Mouse (Mus musculus) embryo, embryonic 10 days (tissue): ENCODE results near the gene Hpd.
"Not testable (repeated sequence)": the region's sequence is repeated elsewhere in the genome, so short reads cannot be mapped to it uniquely, and the experiment has no call there.

Source experiments
- DNase-seq: peaks from one replicate; pipeline ENCODE4 v3.0.0-alpha.2; 2015; ENCODE audit warnings: low spot score

The Hpd gene

DNA sequence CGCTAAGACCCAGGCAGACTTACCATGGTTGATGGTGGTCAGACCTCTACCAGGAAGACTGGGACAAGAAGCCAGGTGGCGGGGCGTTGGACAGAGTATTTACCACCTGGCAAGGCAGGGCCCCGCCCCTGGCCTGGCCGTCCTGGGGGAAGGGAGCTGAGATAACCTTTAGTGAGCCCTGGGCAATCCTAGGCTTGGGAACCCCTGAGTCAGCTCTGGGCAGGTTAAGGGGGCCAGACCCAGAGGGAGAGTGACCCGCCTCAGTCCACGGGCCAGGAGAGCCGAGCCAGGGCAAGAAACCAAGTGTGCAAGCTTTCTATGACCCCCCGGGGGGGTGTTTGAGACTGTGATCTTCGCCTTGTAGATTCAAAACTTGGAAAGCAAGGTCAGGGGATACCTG lies at the start of gene Hpd:
TSS of gene Hpd (minus strand) at position 77 of the 400 bp plus-strand sequence.
- no peak for DNase-seq

DNA sequence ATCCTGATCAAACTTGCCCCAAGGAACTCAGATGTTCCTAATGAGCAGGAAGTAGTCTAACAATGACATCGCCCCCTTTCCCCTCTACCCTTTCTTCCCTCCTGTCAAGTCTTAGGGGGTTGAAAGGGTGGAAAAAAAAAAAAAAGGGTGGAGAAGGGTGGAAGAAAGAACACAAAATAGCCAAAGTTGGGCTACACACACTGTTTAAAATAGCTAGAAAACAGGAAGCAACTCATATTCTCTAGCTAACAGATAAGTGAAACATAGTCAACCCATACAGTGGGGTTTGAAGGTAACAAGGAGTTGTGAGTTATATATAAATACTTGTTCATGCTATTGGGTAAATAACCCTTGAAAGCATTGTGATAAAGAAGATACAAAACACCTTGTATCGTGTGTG lies 49.7 kb upstream of the Hpd start:
- no peak for DNase-seq

DNA sequence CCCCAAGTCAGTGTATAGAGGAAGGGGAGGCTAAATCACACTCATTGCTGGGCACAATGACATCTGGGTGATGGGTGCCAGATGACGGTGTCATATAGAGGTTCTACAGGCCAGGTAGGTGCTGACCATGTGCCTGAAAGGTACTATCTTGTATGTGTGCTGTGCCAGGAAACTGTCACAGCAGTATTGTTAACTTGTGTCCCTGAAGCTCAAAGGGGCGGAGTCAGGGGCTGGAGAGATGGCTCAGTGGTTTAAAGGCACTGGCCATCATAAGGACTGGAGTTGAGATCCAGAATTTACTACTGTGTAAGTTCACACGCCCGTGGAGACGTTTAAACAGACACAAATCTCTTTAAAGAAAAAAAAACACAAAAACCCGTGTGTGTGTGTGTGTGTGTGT lies 46.8 kb upstream of the Hpd start:
- peak; percentile 19 for DNase-seq

DNA sequence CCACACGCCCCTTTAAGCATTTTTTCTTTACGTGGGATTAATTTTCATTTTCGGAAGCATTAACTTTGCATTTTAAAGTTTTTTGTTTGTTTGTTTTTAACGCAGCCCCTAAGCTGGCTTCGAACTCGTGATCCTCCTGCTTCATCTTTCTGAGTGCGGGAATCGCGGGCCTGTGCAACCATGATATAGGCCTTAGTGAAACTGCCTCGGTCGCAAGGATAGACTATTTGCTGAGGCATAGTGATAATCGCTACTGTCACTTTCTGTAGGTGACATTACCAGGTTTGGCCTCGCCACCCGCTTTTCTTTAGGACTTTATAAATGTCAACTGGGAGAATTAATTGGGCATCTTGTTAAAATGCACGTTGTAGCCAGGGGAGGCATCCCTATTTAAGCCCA lies 46.0 kb upstream of the Hpd start:
- peak; percentile 23 for DNase-seq

DNA sequence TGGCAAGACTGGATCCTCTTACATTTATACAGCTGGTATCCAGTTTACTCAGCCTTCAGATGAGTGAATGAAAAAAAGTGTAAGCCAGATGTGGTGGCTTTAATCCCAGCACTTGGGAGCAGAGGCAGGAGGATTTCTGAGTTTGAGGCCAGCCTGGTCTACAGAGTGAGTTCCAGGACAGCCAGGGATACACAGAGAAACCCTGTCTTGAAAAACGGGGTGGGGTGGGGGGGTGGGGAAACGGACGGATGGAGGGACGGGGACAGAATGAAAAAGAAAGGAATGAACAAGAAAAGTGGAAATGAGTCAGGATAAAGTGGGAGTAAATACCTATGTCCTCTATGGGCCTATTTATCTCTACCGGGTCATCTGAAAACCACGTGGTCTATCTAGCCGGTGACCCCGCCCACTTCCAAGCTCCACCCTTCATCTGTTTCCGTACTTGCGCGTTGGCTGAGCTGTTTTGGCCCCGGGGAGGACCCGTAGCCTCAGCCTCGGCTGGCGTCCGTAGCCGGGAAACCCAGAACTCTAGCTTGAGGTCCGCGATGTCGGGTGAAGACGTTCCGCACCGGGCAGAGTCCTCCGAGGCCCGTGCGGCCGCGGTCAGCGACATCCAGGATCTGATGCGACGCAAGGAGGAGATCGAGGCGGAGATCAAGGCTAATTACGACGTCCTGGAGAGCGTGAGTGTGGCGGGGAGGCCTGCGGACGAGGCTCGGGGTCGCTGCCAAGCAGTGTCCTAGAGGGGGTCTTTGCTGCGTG lies 45.4 kb upstream of the Hpd start:
- peak; percentile 96 for DNase-seq

DNA sequence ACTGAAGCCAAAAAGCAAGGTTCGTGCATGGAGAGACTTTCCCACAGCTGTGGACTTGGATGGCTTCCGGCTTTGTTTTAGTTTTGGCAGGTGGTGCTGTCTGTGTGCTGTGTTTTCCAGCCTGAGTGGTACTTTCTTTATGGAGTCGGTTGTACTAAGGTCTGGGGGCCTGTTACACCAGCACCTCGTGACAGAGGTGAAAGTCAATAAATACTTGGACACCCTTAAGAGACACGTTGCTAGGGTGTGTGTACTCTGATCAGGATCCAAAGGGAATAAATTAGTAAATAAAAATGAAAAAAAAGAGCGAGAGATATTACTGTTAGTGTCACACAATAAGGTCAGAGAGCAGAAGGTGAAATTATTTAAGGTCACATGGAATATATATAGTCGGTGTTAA lies 44.3 kb upstream of the Hpd start:
- DNase-seq = no peak

DNA sequence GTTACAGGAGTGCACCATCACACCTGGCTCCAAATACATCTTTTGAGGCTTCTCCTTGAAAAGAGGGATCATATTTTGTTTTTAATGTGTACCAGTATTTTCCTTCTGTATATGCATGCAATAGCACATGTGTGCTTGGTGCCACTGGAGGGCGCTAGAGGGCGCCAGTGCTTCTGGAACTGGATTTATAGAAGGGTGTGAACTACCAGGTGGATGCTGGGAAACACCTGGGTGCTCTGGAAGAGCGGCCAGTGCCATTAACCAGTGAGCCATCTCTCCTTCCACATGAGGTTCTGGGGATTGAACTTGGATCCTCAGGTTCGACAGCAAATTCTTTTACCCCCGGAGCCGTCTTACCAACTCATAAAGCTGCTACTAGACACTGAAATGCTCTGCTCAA lies 41.3 kb upstream of the Hpd start:
- not testable (repeated sequence) for DNase-seq

DNA sequence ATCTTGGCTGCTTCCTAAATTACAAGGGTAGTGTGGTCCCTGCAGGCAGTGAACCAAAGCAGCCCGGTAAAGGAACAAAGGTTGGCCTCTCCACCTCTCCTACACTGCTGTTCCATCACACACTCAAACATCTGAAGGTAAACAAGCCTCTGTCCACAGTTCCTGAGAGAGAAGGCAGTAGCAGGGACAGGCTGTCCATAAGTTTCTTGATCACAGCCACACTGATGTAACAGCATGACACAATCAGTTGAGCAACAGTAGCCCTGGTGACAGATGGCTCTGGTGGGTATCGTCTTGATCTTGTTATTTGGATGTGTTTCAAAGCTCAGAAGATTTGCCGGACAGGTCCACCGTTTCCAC lies 40.5 kb upstream of the Hpd start:
- DNase-seq = no peak

DNA sequence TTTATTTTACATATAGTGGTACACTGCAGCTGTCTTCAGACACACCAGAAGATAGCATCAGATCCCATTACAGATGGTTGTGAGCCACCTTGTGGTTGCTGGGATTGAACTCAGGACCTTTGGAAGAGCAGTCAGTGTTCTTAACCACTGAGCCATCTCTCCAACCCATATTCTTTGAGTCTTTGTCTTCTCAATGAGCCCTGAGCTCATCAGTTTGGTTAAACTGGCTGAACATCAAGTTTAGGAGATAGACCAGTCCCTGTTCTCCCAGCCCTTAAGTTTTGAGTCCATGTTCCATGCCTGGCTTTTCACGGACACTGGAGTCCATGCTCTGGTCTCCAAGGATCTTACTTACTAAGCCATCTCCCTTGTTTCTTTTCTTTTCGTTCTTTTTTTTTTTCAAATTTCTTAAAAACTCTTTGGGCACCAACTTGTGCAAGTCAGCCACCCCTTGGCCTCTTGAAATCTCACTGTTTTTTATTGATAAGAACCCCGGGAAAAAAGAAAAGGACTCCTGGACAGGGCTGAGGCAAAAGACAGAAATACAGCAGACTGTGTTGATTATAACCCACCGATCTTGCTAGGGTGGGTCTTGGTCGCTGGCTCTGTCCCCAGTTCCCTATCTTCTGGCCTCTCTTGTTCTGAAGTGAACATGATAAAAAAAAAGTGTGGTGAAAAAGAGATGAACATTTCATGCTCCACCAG lies 40.0 kb upstream of the Hpd start:
- DNase-seq = not testable (repeated sequence)

DNA sequence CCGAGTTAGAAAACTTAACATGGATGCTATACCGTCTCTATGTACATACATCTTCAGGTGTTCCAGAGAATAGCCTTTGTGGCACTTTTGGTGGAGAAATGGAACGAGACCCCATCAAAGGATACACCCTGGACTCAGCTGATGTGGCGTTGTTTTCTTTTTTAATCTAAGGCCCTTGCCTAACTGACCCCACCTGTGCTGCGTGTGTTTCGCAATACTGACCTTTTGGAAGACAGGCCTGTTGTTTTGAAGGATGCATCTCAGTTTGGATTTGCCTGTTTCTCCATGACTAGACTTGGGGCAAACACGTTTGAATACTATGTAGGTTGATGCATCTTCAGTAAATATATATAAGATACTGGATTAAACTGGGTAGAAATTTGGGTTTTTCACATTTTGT lies 21.1 kb upstream of the Hpd start:
- not testable (repeated sequence) for DNase-seq

DNA sequence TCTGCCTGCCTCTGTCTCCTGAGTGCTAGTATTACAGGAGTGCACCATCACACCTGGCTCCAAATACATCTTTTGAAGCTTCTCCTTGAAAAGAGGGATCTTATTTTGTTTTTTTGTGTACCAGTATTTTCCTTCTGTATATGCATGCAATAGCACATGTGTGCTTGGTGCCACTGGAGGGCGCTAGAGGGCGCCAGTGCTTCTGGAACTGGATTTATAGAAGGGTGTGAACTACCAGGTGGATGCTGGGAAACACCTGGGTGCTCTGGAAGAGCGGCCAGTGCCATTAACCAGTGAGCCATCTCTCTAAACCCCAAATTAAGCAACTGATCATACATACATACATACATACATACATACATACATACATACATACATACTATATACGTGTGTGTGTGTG lies 20.2 kb upstream of the Hpd start:
- DNase-seq = not testable (repeated sequence)

DNA sequence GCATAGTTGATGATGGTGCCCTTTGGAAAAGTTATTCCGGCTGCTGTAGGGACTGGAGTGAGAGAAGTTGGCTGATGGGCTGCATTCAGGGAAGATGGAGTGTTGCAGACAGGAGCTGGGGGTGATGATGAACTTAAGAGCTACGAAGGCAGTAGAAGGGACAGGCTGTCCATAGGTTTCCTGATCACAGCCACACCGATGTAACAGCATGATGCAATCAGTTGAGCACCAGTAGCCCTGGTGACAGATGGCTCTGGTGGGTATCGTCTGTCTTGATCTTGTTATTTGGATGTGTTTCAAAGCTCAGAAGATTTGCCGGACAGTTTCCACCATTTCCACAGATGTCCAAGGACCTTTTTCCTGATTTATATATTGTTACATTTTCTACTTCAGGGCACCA lies 19.5 kb upstream of the Hpd start:
- no peak for DNase-seq

DNA sequence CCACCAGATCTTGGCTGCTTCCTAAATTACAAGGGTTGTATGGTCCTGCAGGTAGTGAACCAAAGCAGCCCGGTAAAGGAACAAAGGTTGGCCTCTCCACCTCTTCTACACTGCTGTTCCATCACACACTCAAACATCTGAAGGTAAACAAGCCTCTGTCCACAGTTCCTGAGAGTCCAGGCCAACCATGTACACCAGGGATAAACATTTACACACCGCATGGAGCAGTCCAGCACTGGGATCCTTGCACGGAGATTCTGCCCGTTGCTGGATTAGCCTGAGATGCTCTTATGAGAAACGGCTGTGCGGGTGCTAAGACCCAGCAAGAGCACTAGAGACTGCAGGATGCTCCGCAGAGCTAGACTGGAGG lies 19.0 kb upstream of the Hpd start:
- DNase-seq = no peak

DNA sequence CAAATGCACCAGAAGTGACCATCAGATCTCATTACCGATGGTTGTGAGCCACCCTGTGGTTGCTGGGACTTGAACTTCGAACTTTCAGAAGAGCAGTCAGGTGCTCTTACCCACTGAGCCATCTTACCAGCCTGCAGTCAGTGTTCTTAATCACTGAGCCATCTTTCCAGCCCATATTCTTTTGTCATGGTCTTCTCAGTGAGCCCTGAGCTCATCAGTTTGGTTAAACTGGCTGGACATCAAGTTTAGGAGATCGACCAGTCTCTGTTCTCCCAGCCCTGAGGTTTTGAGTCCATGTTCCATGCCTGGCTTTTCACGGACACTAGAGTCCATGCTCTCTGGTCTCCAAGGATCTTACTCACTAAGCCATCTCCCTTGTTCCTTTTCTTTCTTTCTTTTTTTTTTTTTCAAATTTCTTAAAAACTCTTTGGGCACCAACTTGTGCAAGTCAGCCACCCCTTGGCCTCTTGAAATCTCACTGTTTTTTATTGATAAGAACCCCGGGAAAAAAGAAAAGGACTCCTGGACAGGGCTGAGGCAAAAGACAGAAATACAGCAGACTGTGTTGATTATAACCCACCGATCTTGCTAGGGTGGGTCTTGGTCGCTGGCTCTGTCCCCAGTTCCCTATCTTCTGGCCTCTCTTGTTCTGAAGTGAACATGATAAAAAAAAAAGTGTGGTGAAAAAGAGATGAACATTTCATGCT lies 18.4 kb upstream of the Hpd start:
- DNase-seq = not testable (repeated sequence)

DNA sequence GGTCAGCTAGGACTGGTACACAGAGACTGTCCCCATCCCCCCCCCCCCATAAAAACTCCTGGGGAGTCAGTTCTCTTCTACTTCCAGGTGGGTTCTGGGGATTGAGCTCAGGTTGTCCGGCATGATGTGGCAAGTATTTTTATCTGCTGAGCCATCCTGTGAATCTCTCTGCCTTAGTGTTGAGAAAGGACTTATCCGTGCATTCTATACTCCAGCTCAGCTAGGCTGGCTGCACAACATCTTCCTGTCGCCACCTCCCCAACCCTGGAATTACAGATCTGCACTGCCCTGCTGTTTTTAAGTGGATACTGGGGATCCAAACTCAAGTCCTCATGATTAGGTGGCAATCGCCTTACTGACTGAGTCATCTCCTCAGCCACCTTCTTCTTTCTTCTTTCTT lies 16.0 kb upstream of the Hpd start:
- no peak for DNase-seq

DNA sequence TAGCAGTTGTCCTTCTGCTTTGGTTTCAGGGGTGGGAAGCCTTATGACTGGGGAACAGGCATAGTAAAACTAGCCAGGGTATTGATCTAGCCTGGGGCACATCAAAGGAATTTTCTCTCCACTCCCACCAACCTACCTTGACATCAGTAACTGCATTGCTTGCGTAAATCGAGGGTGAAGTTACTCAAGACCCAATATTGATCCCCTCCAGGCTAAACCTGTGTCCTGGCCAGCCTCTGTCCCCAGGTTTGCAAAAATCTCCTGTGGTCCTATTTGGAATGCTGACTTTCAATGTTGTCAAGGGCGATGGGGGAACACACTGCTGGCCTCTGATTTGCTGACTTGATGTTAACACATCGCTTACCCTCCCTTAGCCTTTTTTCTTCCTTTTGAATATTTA lies 14.2 kb upstream of the Hpd start:
- DNase-seq = no peak

DNA sequence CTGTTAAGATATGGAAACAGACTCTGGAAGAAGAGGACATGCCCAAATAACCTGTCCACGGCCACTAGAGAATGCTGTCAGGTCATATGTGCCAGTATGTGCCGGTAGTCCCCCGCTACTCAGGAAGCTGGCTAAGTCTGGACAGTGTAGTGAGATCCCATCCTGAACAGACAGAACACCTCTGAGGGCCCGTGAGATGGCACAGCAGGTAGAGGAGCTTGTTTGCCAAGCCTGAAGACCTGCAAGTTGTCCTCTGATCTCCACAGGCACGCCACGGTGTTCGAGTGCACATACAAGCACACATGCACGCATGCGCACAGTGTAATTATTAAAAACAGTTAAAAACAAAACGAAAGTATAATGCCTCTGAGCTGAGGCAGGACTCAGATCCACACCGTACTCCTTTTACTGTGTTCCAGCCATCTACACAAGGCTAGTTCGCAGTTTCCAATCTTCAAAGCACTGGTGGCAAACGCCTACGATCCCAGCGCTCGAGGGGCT lies 13.0 kb upstream of the Hpd start:
- no peak for DNase-seq

DNA sequence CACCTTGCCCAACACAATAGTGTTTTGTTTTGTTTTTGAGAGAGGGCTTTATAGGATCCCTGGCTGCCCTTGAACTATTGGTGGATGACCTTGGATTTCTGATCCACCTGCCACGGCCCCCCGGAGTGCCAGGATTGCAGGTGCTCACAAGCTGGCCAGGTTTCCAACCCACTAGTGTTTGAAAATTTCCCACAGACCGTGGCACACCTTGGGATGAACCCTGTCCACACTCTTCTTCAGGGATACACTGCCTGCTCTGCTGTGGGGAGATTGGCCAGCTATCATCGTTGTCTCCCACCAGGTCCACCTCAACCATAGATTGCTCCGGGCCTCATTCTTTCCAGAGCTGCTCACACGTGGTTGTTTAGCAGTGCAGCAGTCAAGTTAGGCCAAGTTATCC lies 12.3 kb upstream of the Hpd start:
- no peak for DNase-seq

DNA sequence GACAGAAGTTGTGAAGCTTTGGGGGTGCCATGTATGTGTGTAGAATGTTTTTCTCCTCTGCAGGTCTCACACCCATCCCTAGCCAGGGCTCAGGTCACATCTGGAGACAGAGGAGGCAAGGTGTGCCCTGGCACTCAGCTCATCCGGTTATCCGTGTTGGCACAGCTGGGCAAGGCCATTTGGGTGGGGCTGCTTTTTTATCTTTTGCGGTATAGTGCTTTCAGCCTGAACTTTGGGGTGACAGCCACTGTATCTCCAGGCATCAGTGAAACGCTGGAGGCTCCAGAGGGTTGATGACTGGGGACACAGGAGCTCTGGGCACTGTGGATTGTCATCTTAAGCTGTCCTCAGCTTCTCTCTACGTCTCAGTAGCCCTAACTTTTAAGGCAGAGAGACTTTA lies 10.9 kb upstream of the Hpd start:
- no peak for DNase-seq

DNA sequence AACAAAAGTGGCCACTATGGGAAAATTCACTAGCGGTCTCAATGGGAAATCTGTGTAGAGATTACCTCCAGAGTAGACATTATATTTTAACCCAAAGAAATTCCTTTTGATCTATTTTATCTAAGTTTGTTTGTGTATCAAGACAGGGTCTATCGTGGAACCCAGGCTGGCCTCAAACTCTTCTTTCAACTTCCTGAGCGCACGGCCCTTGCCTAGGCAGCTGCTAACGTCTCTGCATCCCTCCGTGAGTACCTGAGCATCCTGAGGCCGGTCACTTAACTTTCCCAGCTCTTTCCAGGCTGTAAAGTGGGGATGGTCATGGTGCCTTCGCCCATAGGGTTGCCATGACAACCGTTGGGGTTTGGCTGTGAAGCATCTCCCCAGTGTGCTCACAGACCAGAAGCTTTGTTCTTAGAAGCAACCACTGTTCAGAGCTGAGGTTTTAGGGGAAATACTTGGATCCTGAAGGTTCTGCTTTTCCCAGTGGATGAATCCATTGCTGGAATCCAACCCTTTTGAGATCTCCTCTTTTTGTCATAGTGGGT lies 10.2 kb upstream of the Hpd start:
- DNase-seq = no peak

DNA sequence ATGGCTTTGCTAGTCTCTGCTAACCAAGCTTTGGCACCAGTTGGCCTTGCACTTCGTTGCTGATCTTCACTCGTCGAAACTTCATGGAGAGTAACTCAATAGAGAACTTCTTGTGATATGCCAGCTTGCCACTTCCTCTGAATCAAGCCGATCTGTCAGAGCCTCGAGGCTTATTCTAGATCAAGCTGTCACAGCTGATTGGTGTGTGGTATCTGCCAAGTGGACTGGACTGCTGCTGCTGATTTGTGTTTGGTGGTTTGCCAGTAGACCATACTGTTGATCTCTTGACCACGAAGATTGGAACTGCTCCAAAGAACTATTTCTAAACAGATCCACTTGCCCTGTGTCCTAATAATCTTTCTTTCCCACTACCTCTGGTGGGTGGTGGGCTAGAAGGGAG lies 8.9 kb upstream of the Hpd start:
- DNase-seq = no peak

DNA sequence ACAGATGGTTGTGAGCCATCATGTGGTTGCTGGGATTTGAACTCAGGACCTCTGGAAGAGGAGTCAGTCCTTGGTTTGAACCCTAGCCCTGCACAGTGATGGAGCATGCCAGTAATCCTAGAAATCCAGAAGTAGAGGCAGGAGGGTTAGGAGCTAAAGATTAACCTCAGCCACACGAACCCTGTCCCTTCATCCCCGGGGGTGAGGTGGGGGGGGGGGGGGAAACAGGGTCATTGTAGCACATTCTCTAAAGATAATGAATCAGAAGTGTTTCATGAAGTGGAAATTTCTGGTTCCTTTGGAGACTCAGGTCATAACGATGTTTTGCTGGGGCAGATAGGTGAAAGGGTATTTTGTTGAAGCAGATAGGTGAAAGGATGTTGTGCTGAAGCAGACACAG lies 8.4 kb upstream of the Hpd start:
- no peak for DNase-seq

DNA sequence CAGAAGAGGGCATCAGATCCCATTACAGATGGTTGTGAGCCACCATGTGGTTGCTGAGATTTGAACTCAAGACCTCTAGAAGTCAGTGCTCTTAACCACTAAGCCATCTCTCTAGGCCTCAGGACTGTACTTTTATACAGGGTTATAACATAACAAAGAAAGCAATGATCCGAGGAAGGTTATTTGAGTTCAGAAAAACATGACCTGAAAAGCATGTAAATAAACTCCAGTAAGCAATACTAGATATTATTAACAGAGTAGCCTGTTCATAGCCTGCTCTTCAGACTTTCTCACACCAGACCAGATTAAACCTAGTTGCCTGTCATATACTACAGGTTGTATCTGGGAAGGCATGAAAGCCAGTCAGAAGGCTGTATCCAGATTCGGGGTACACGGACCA lies 4.8 kb upstream of the Hpd start:
- DNase-seq = no peak
